Mouse (Mus musculus) gastrocnemius, adult 8-10 months (tissue): ENCODE data around the gene Dst. TPM values are rescaled to one million over a fixed set of nuclear protein-coding genes. Genes with fewer than 3 reads are reported as not detected.

Experiments
- DNase-seq, 2 experiments: peaks; one replicate each; pipeline ENCODE4 v3.0.0; 2022; ENCODE audit warnings: low spot score in 2 of 2
- total RNA-seq, 4 experiments: library from RNA; stranded (reverse); gene quantifications; 2 replicates each; pipeline ENCODE4 v1.2.4; 2022

The Dst gene
- total RNA-seq, 4 experiments from 2014 or later = 270 to 449 (median 334) TPM

DNA sequence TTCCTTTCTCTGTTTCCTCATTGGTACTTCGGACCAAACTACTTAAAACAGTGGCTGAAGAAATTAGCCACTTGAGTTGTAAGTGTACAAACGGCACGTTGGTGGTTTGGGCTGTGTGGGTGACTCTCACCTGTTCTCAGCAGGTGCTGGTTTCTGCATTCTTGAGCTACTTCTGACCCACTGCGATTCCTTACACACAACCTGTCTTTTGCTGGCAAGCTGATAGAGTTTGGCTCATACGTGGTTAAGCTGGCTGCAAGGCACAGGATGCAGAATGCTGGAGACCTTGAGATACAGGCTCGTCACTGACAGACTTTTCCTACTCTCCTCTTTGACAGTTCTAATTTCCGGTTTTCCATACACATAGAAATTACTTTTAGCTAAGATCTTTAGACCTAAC lies 19.4 kb downstream of the Dst start:
- no peak for DNase-seq

GRCm38 (mm10) chr1:33931791-33932190 lies 23.8 kb downstream of the Dst start:
- DNase-seq = no peak

DNA sequence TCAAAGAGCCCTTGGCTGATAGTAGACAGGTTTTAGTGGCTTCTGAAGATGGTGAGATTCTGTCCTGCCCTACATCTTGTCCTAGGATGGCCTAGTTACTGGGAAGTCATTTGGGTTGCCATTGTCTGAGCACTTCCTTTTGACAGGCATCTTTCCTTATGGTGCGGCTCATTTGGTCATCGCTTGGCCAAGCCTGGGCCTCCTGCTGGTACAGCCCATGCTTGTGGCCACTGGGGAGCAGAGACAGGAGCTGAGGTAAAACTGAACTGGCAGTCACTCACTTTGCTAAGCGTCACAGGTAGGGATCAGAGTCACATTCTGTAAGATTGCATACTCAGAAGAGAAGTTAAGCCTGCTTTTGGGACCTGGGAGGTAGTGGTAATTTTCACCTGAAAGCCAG lies 24.2 kb downstream of the Dst start:
- DNase-seq = no peak

DNA sequence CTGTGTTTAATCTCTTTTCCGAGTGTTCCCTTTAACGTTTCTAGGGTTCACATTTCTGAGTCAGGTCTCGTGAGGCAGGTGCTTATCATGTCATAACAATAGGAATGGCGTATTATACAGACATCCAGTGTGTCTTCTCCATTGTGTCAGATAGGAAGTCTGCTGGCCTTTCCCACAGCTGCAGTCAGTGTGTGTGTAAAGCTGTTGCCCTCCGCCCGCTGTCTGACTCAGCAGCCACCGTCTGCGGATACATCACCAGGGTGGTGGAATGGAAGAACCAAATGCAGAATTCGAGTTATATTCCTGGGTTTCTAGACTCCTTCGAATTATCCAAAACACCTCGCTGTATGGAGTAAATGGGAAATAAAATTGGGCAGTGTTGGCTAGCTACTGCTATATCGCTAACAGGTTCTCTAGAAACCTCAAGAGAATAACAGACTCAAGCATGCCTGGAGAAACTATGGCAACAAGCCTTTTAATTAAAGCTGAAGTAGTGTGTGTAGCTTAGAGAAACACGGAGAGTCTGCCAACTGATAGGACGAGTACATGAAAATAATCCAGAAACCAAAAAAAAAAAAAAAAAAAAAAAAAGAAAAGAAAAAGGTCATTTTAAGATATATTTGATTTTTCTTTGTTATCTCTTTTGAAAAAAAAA lies 24.9 kb downstream of the Dst start:
- no peak for DNase-seq

GRCm38 (mm10) chr1:33935946-33936345 lies 27.9 kb downstream of the Dst start:
- DNase-seq = no peak

DNA sequence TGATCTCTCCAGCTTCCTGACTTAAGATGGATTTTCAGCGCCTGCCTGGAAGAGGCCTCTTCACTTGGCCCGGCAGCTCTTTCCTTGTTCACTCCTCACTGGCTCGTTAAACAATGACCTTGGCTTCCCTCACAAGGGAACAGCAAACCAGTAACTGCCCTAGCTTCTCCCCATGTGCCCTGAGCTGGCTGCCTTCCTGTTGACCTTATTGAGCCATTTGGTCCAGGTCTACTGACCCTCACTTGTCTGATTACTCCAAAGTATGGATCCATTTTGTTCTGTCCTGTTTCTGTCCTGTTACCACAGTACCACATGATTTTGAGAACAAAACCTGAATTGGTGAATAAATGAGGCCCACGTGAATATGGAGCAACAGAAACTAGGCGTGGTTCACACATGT lies 31.8 kb downstream of the Dst start:
- DNase-seq = no peak

GRCm38 (mm10) chr1:33940364-33940928 lies 32.4 kb downstream of the Dst start:
- DNase-seq = no peak

- no peak for DNase-seq
Observed at GRCm38 (mm10) chr1:33942638-33943037, 34.6 kb downstream of the Dst start.

GRCm38 (mm10) chr1:33943943-33944342 lies 35.9 kb downstream of the Dst start:
- DNase-seq = no peak

DNA sequence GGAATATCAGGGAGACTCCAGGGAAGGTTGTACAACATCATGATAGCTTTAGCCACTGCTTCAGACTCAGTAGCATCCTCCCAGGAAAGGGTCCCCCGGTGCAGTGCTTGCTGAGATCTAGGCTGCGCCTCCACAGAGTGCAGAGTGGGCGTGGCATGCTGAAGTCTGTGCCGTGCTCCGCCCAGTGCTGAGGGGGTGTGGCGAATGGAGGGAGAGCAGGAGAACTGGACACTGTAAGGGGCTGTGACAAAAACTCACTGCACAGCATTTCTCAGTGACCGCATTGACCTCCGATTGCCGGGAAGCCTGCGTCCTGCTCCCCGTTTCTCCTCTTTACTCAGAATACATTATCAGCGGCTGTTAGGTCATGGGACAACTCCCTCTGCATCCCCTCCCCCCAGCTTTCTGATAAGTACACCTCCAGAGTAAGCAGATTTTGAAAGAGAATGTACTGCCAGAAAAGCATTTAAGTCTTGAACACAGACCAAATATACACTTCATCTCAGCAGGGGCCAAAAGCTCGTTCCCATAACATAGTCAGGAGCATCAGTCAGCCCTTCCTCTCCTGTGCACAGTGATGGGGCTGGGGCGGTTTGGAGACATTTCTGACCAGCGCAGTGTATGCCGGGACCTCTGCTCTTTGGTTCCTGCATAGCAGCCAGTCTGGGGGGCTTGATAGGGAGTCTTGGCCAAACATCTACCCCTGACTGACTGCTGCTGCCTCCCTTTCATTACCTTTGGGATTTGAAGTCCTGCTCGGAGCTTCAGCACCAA lies 37.1 kb downstream of the Dst start:
- DNase-seq = peak in 1 of 2 experiments; percentile 31

DNA sequence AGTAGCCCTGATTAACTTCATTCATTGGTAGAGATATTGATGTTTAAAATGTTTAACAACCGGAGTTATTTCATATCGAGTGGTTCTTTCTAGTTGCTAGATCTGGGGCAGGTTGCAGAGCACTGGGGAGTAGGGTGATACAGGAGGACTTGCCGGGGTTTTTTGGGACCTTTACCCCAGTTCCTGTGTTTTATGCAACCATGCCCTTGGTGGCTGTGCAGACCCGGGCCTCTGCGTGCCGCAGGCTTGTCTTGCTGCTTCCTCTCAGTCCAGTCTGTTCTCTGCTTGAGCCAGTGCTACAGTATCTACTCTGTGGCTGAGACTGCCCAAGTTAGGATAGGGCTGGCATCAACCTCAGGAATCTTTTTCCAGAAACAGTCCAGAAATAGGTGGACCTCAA lies 37.7 kb downstream of the Dst start:
- DNase-seq = no peak

GRCm38 (mm10) chr1:33946601-33947395 lies 38.8 kb downstream of the Dst start:
- DNase-seq = peak in 1 of 2 experiments; percentile 12

- DNase-seq = no peak
Observed at GRCm38 (mm10) chr1:33947838-33948237, 39.8 kb downstream of the Dst start.

DNA sequence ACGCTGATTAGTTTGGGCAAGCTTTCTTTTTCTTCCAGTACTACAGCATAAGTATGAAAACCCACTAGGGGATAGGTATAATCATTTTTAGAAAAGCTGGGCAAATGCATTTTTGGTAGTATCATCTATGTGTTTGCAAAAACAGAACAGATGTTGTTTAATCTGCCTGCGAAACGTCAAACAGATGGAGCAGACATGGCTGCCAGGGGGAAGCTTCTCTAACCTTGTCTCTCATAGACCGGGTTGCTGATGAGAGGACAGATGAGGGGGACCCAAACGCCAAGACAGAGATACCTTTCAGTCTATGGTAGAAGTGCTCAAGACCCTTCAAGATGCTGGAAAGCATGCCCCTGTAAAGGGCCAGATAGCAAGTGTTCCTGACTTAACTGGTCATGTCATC lies 40.5 kb downstream of the Dst start:
- no peak for DNase-seq

DNA sequence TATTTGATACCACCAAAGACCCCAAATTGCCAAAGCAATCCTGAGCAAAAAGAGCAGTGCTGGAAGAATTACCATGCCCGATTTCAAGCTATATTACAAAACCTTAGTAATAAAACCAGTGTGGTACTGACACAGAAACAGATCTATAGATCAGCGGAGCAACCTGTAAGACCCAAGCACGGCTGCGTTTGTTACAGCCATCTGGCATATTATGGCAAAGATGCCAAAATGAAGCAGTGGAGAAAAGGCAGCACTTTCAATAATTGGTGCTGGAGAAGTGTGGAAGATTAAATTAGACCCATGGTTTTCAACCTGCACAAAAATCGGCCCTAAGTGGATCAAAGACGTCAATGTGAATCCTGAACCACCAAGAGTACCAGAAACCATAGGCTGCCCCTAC lies 47.6 kb downstream of the Dst start:
- no peak for DNase-seq

DNA sequence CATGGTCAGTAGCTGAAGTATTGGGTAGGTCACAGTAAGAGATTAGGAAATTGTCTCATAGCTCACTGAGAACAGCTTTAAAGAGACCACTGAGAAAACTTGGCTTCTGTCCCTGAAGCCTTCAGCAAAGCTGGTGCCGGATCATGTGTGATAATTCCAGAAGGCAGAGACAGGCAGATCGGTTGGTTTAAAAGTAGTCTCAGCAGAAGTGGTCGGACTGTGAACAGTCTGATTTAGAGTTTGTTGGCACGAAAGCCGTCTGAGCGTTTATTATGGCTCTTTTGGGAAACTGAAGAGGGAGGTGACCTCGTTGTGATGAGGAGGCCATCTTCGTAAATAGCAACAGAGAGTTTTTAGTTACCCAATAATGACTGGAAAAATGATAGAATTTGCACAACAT lies 52.4 kb downstream of the Dst start:
- no peak for DNase-seq

GRCm38 (mm10) chr1:33964643-33965042 lies 56.6 kb downstream of the Dst start:
- DNase-seq = no peak

DNA sequence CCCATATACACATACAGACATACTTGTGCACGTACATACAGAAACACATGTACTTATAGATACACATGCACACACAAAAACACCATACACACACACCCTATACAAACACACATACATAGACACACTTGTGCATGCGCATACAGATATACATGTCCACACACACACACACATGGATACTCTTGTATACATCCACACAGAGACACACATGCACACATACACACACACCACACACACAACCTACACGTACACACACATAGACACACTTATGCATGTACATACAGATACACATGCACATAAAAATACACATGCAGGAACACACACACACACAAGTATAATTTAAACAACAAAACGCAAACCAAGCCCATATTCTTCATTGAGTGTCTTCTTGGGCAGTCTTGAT lies 57.8 kb downstream of the Dst start:
- no peak for DNase-seq

- DNase-seq = no peak
Observed at GRCm38 (mm10) chr1:33966328-33966727, 58.3 kb downstream of the Dst start.

- DNase-seq = no peak
Observed at GRCm38 (mm10) chr1:33967206-33967605, 59.2 kb downstream of the Dst start.

DNA sequence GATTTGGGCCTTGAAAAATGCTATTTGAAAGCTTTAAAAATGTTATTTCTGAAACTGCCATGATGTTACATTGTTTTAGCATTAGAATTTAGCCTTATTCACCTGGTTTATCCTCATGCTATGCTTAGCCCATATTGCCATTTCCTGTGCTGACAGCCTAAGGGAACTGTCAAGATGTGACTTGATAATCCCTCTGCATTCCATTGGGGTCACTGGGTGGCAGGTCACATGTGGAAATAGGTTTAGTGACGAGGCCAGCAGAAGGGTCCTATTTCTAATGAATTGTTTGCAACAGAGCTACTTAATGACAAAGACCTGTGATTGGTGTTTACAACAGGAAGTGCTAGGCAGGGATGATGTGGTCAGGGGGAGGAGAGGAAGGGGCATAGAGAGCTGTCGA lies 61.9 kb downstream of the Dst start:
- DNase-seq = no peak

- no peak for DNase-seq
Observed at GRCm38 (mm10) chr1:33974401-33974800, 66.4 kb downstream of the Dst start.
